Mouse (Mus musculus): ENCODE results near the gene Lrp6. TPM values are rescaled to one million over a fixed set of nuclear protein-coding genes. Genes with fewer than 3 reads are reported as not detected.

The Lrp6 gene
- polyA plus RNA-seq, 1 experiment = 38.3 TPM

- Histone ChIP-seq H3K4me3 (replicated peaks; ENCODE audit: extremely low read depth, low read depth, low read length) (no peak overlapping the region), H3K4me1 (ENCODE audit: control insufficient read depth, insufficient read depth, low read length) (peaks cover 21% of the 10 kb centered on the region)
- TF ChIP-seq CTCF (IDR thresholded peaks at IDR 0.05; ENCODE audit: insufficient read depth, low read length) (no peak), POLR2A (IDR thresholded peaks at IDR 0.05; ENCODE audit: borderline replicate concordance, extremely low read depth, low read depth, low read length) (no peak)
- DNase-seq = no peak
- WGBS = 49% methylated on average over 10 of the region's 10 CpGs
These were observed 39.8 kb downstream of the Lrp6 start for GRCm38 (mm10) chr6:134526821-134527595.

- WGBS = 82% methylated on average over 5 of the region's 5 CpGs
- no peak for DNase-seq
- TF ChIP-seq POLR2A (IDR thresholded peaks at IDR 0.05; ENCODE audit: borderline replicate concordance, extremely low read depth, low read depth, low read length) (no peak), CTCF (IDR thresholded peaks at IDR 0.05; ENCODE audit: insufficient read depth, low read length) (no peak)
- Histone ChIP-seq H3K4me1 (ENCODE audit: control insufficient read depth, insufficient read depth, low read length) (peaks cover 20% of the 10 kb centered on the region), H3K4me3 (replicated peaks; ENCODE audit: extremely low read depth, low read depth, low read length) (no peak overlapping the region)
These were observed 40.5 kb downstream of the Lrp6 start for GRCm38 (mm10) chr6:134526275-134526674.

GRCm38 (mm10) chr6:134521411-134521810 is 45.4 kb downstream of the Lrp6 start:
- no peak for TF ChIP-seq POLR2A (IDR thresholded peaks at IDR 0.05; ENCODE audit: borderline replicate concordance, extremely low read depth, low read depth, low read length)
- no peak overlapping the region for H3K4me3 ChIP-seq (replicated peaks; ENCODE audit: extremely low read depth, low read depth, low read length)
- 61% methylated on average over 10 of the region's 10 CpGs for WGBS
- DNase-seq = no peak
- H3K4me1 ChIP-seq (ENCODE audit: control insufficient read depth, insufficient read depth, low read length) = peaks cover 8% of the 10 kb centered on the region

GRCm38 (mm10) chr6:134520821-134521220 is 45.9 kb downstream of the Lrp6 start:
- Histone ChIP-seq H3K4me1 (ENCODE audit: control insufficient read depth, insufficient read depth, low read length) (peaks cover 6% of the 10 kb centered on the region), H3K4me3 (replicated peaks; ENCODE audit: extremely low read depth, low read depth, low read length) (no peak overlapping the region)
- WGBS = 41% methylated on average over 3 of the region's 3 CpGs
- no peak for DNase-seq
- TF ChIP-seq CTCF (IDR thresholded peaks at IDR 0.05; ENCODE audit: insufficient read depth, low read length) (no peak), POLR2A (IDR thresholded peaks at IDR 0.05; ENCODE audit: borderline replicate concordance, extremely low read depth, low read depth, low read length) (no peak)

- WGBS = 77% methylated on average over 5 of the region's 5 CpGs
- Histone ChIP-seq H3K4me3 (replicated peaks; ENCODE audit: extremely low read depth, low read depth, low read length) (no peak overlapping the region), H3K4me1 (ENCODE audit: control insufficient read depth, insufficient read depth, low read length) (peaks cover 2% of the 10 kb centered on the region)
- no peak for DNase-seq
- TF ChIP-seq POLR2A (IDR thresholded peaks at IDR 0.05; ENCODE audit: borderline replicate concordance, extremely low read depth, low read depth, low read length) = no peak
- no peak for TF ChIP-seq CTCF (IDR thresholded peaks at IDR 0.05; ENCODE audit: insufficient read depth, low read length)
These were observed 48.3 kb downstream of the Lrp6 start for GRCm38 (mm10) chr6:134518450-134518849.

- DNase-seq = no peak
- TF ChIP-seq CTCF (IDR thresholded peaks at IDR 0.05; ENCODE audit: insufficient read depth, low read length) (no peak), POLR2A (IDR thresholded peaks at IDR 0.05; ENCODE audit: borderline replicate concordance, extremely low read depth, low read depth, low read length) (no peak)
- Histone ChIP-seq H3K4me1 (ENCODE audit: control insufficient read depth, insufficient read depth, low read length) (peaks cover 6% of the 10 kb centered on the region), H3K4me3 (replicated peaks; ENCODE audit: extremely low read depth, low read depth, low read length) (no peak overlapping the region)
- 67% methylated on average over 4 of the region's 4 CpGs for WGBS
These were observed 49.6 kb downstream of the Lrp6 start for GRCm38 (mm10) chr6:134517141-134517540.

GRCm38 (mm10) chr6:134515416-134515815 is 51.3 kb downstream of the Lrp6 start:
- WGBS = 42% methylated on average over 4 of the region's 4 CpGs
- peaks cover 6% of the 10 kb centered on the region for H3K4me1 ChIP-seq (ENCODE audit: control insufficient read depth, insufficient read depth, low read length)
- no peak overlapping the region for H3K4me3 ChIP-seq (replicated peaks; ENCODE audit: extremely low read depth, low read depth, low read length)
- TF ChIP-seq CTCF (IDR thresholded peaks at IDR 0.05; ENCODE audit: insufficient read depth, low read length) (no peak), POLR2A (IDR thresholded peaks at IDR 0.05; ENCODE audit: borderline replicate concordance, extremely low read depth, low read depth, low read length) (no peak)
- no peak for DNase-seq

GRCm38 (mm10) chr6:134513896-134514510 is 52.8 kb downstream of the Lrp6 start:
- TF ChIP-seq CTCF (IDR thresholded peaks at IDR 0.05; ENCODE audit: insufficient read depth, low read length) = no peak
- TF ChIP-seq POLR2A (IDR thresholded peaks at IDR 0.05; ENCODE audit: borderline replicate concordance, extremely low read depth, low read depth, low read length) = no peak
- WGBS = 58% methylated on average over 3 of the region's 3 CpGs
- no peak for DNase-seq
- Histone ChIP-seq H3K4me1 (ENCODE audit: control insufficient read depth, insufficient read depth, low read length) (peaks cover 10% of the 10 kb centered on the region), H3K4me3 (replicated peaks; ENCODE audit: extremely low read depth, low read depth, low read length) (no peak overlapping the region)

GRCm38 (mm10) chr6:134513011-134513410 is 53.8 kb downstream of the Lrp6 start:
- no peak for DNase-seq
- TF ChIP-seq POLR2A (IDR thresholded peaks at IDR 0.05; ENCODE audit: borderline replicate concordance, extremely low read depth, low read depth, low read length) = no peak
- TF ChIP-seq CTCF (IDR thresholded peaks at IDR 0.05; ENCODE audit: insufficient read depth, low read length) = no peak
- Histone ChIP-seq H3K4me1 (ENCODE audit: control insufficient read depth, insufficient read depth, low read length) (peaks cover 10% of the 10 kb centered on the region), H3K4me3 (replicated peaks; ENCODE audit: extremely low read depth, low read depth, low read length) (no peak overlapping the region)
- 60% methylated on average over 6 of the region's 6 CpGs for WGBS

- no peak for TF ChIP-seq POLR2A (IDR thresholded peaks at IDR 0.05; ENCODE audit: borderline replicate concordance, extremely low read depth, low read depth, low read length)
- no peak for TF ChIP-seq CTCF (IDR thresholded peaks at IDR 0.05; ENCODE audit: insufficient read depth, low read length)
- Histone ChIP-seq H3K4me1 (ENCODE audit: control insufficient read depth, insufficient read depth, low read length) (peaks cover 10% of the 10 kb centered on the region), H3K4me3 (replicated peaks; ENCODE audit: extremely low read depth, low read depth, low read length) (no peak overlapping the region)
- WGBS = 38% methylated on average over 2 of the region's 2 CpGs
- no peak for DNase-seq
These were observed 54.3 kb downstream of the Lrp6 start for GRCm38 (mm10) chr6:134512478-134512877.

All from lung, adult 2 months (tissue).